Mouse (Mus musculus): ENCODE measurements at regions not wholly inside any gene's neighbourhood (a gene's known extent, or its start where the extent isn't known, plus 50 kb on each side); places are given as distances from the start of the nearest gene placed in this dataset.

- no peak overlapping the region for H3K4me2 ChIP-seq (ENCODE audit: low read depth, low read length, poor library complexity, severe bottlenecking)
- H3K27me3 ChIP-seq (ENCODE audit: insufficient read depth, low read length): no peaks in the 10 kb centered on the region
- H3K9ac ChIP-seq (replicated peaks; ENCODE audit: low read length, poor library complexity, severe bottlenecking): no peak overlapping the region
- no peak overlapping the region for H3K27ac ChIP-seq (ENCODE audit: low read depth, low read length)
- DNase-seq (ENCODE audit: low spot score) (no peak), ATAC-seq (ENCODE audit: low FRiP score) (no peak)
- 59% methylated on average over 3 of the region's 3 CpGs for WGBS
- no peaks in the 10 kb centered on the region for H3K4me1 ChIP-seq (ENCODE audit: insufficient read depth, low read length)
- no peaks in the 10 kb centered on the region for H3K36me3 ChIP-seq (ENCODE audit: insufficient read depth, low read length)
- no peak for TF ChIP-seq CTCF (IDR thresholded peaks at IDR 0.05)
- H3K9me3 ChIP-seq (ENCODE audit: low read length): no peaks in the 10 kb centered on the region
- H3K4me3 ChIP-seq (ENCODE audit: low read depth, low read length): no peak overlapping the region
These were observed 513.0 kb downstream of the Cetn3 start for GRCm38 (mm10) chr13:82295834-82296233.

GRCm38 (mm10) chr13:82304227-82304626 lies 521.4 kb downstream of the Cetn3 start:
- H3K27ac ChIP-seq (ENCODE audit: low read depth, low read length): no peak overlapping the region
- ATAC-seq (ENCODE audit: low FRiP score) (no peak), DNase-seq (ENCODE audit: low spot score) (no peak)
- 63% methylated on average over 2 of the region's 2 CpGs for WGBS
- no peak overlapping the region for H3K9ac ChIP-seq (replicated peaks; ENCODE audit: low read length, poor library complexity, severe bottlenecking)
- no peak for TF ChIP-seq CTCF (IDR thresholded peaks at IDR 0.05)
- H3K4me2 ChIP-seq (ENCODE audit: low read depth, low read length, poor library complexity, severe bottlenecking): no peak overlapping the region
- no peaks in the 10 kb centered on the region for H3K36me3 ChIP-seq (ENCODE audit: insufficient read depth, low read length)
- H3K9me3 ChIP-seq (ENCODE audit: low read length): no peaks in the 10 kb centered on the region
- H3K27me3 ChIP-seq (ENCODE audit: insufficient read depth, low read length): no peaks in the 10 kb centered on the region
- H3K4me1 ChIP-seq (ENCODE audit: insufficient read depth, low read length): no peaks in the 10 kb centered on the region
- H3K4me3 ChIP-seq (ENCODE audit: low read depth, low read length): no peak overlapping the region

- no peak overlapping the region for H3K27ac ChIP-seq (ENCODE audit: low read depth, low read length)
- WGBS: 42% methylated on average over 6 of the region's 6 CpGs
- no peaks in the 10 kb centered on the region for H3K9me3 ChIP-seq (ENCODE audit: low read length)
- H3K36me3 ChIP-seq (ENCODE audit: insufficient read depth, low read length): no peaks in the 10 kb centered on the region
- no peak overlapping the region for H3K4me3 ChIP-seq (ENCODE audit: low read depth, low read length)
- H3K9ac ChIP-seq (replicated peaks; ENCODE audit: low read length, poor library complexity, severe bottlenecking): no peak overlapping the region
- H3K4me2 ChIP-seq (ENCODE audit: low read depth, low read length, poor library complexity, severe bottlenecking): no peak overlapping the region
- H3K27me3 ChIP-seq (ENCODE audit: insufficient read depth, low read length): no peaks in the 10 kb centered on the region
- H3K4me1 ChIP-seq (ENCODE audit: insufficient read depth, low read length): no peaks in the 10 kb centered on the region
- DNase-seq (ENCODE audit: low spot score) (no peak), ATAC-seq (ENCODE audit: low FRiP score) (no peak)
- TF ChIP-seq CTCF (IDR thresholded peaks at IDR 0.05): no peak
These were observed 522.2 kb downstream of the Cetn3 start for GRCm38 (mm10) chr13:82305076-82305475.

GRCm38 (mm10) chr13:82308336-82308735 lies 525.5 kb downstream of the Cetn3 start:
- no peak overlapping the region for H3K4me2 ChIP-seq (ENCODE audit: low read depth, low read length, poor library complexity, severe bottlenecking)
- no peaks in the 10 kb centered on the region for H3K4me1 ChIP-seq (ENCODE audit: insufficient read depth, low read length)
- 70% methylated on average over 8 of the region's 8 CpGs for WGBS
- DNase-seq (ENCODE audit: low spot score) (no peak), ATAC-seq (ENCODE audit: low FRiP score) (no peak)
- H3K27me3 ChIP-seq (ENCODE audit: insufficient read depth, low read length): no peaks in the 10 kb centered on the region
- H3K36me3 ChIP-seq (ENCODE audit: insufficient read depth, low read length): no peaks in the 10 kb centered on the region
- H3K4me3 ChIP-seq (ENCODE audit: low read depth, low read length): no peak overlapping the region
- H3K9me3 ChIP-seq (ENCODE audit: low read length): peaks cover 4% of the 10 kb centered on the region; the same call in 1 of the 2 replicates
- no peak for TF ChIP-seq CTCF (IDR thresholded peaks at IDR 0.05)
- no peak overlapping the region for H3K27ac ChIP-seq (ENCODE audit: low read depth, low read length)
- no peak overlapping the region for H3K9ac ChIP-seq (replicated peaks; ENCODE audit: low read length, poor library complexity, severe bottlenecking)

- Histone ChIP-seq H3K9me3 (ENCODE audit: low read length) (peaks cover 2% of the 10 kb centered on the region; the same call in 1 of the 2 replicates), H3K4me2 (ENCODE audit: low read depth, low read length, poor library complexity, severe bottlenecking) (no peak overlapping the region), H3K27me3 (ENCODE audit: insufficient read depth, low read length) (no peaks in the 10 kb centered on the region), H3K27ac (ENCODE audit: low read depth, low read length) (no peak overlapping the region), H3K9ac (replicated peaks; ENCODE audit: low read length, poor library complexity, severe bottlenecking) (no peak overlapping the region), H3K4me1 (ENCODE audit: insufficient read depth, low read length) (no peaks in the 10 kb centered on the region), H3K36me3 (ENCODE audit: insufficient read depth, low read length) (no peaks in the 10 kb centered on the region), H3K4me3 (ENCODE audit: low read depth, low read length) (no peak overlapping the region)
- no peak for ATAC-seq (ENCODE audit: low FRiP score)
- DNase-seq (ENCODE audit: low spot score): no peak
- 76% methylated on average over 5 of the region's 5 CpGs for WGBS
- no peak for TF ChIP-seq CTCF (IDR thresholded peaks at IDR 0.05)
These were observed 533.8 kb downstream of the Cetn3 start for GRCm38 (mm10) chr13:82316573-82317202.

- Histone ChIP-seq H3K4me1 (ENCODE audit: insufficient read depth, low read length) (no peaks in the 10 kb centered on the region), H3K36me3 (ENCODE audit: insufficient read depth, low read length) (no peaks in the 10 kb centered on the region), H3K27me3 (ENCODE audit: insufficient read depth, low read length) (no peaks in the 10 kb centered on the region), H3K9me3 (ENCODE audit: low read length) (no peaks in the 10 kb centered on the region), H3K9ac (replicated peaks; ENCODE audit: low read length, poor library complexity, severe bottlenecking) (no peak overlapping the region), H3K27ac (ENCODE audit: low read depth, low read length) (no peak overlapping the region), H3K4me3 (ENCODE audit: low read depth, low read length) (no peak overlapping the region), H3K4me2 (ENCODE audit: low read depth, low read length, poor library complexity, severe bottlenecking) (no peak overlapping the region)
- WGBS: 74% methylated on average over 2 of the region's 2 CpGs
- TF ChIP-seq CTCF (IDR thresholded peaks at IDR 0.05): no peak
- no peak for DNase-seq (ENCODE audit: low spot score)
- no peak for ATAC-seq (ENCODE audit: low FRiP score)
These were observed 534.3 kb downstream of the Cetn3 start for GRCm38 (mm10) chr13:82317203-82317580.
